Mouse (Mus musculus) kidney, adult 2 months (tissue): ENCODE data around the gene Strc. TPM values are rescaled to one million over a fixed set of nuclear protein-coding genes. Genes with fewer than 3 reads are reported as not detected.
A peak's percentile ranks its signal among the peaks of the same experiment; 100 is the strongest.

ENCODE experiments used
- DNase-seq: peaks from one replicate; pipeline ENCODE4 v3.0.0; 2021
- H3K27ac ChIP-seq: fragments of 200-500 bp; 2 replicates; pipeline ENCODE4 v1.5.1; 2012; ENCODE audit warnings: low read depth, low read length, control low read depth, inconsistent platforms; ENCODE audit not compliant: insufficient read depth
- H3K27me3 ChIP-seq: fragments of 200-500 bp; replicated peaks from 2 replicates; pipeline ENCODE4 v1.6.1; 2012; ENCODE audit warnings: mild to moderate bottlenecking, moderate library complexity, low read length, inconsistent platforms; ENCODE audit not compliant: control insufficient read depth, insufficient read depth
- H3K36me3 ChIP-seq: fragments of 200-500 bp; 2 replicates; pipeline ENCODE4 v1.6.1; 2012; ENCODE audit warnings: mild to moderate bottlenecking, moderate library complexity, low read length, inconsistent platforms; ENCODE audit not compliant: control insufficient read depth, insufficient read depth
- H3K4me1 ChIP-seq: fragments of 200-500 bp; 2 replicates; pipeline ENCODE4 v1.6.1; 2011; ENCODE audit warnings: low read length; ENCODE audit not compliant: control insufficient read depth, insufficient read depth
- H3K4me3 ChIP-seq: fragments of 200-500 bp; 2 replicates; pipeline ENCODE4 v1.5.1; 2011; ENCODE audit warnings: mild to moderate bottlenecking, low read depth, low read length, control low read depth; ENCODE audit not compliant: insufficient read depth
- CTCF ChIP-seq: fragments of 200-500 bp; conservative IDR thresholded peaks from 2 replicates; pipeline ENCODE4 v1.5.1; 2011; ENCODE audit warnings: low read depth, mild to moderate bottlenecking, control low read depth, low read length, moderate library complexity, mixed read lengths; ENCODE audit not compliant: insufficient read depth, insufficient read length
- POLR2A ChIP-seq: fragments of 200-500 bp; IDR thresholded peaks from one replicate; pipeline ENCODE4 v1.6.1; 2011; ENCODE audit warnings: low read depth, low read length, control low read depth
- WGBS: fragments of 180-500 bp; shearing (Covaris S2); methylation state at CpG from one replicate; pipeline ENCODE4 v1.1.7; 2018; 5-methylcytosine and 5-hydroxymethylcytosine counted together
- polyA plus RNA-seq: library from polyadenylated mRNA; depleted of rRNA; stranded (reverse); fragments of >200 nt; gene quantifications from 2 replicates; pipeline ENCODE4 v1.2.3, GENCODE M21; 2012

The Strc gene
- polyA plus RNA-seq, 1 experiment = not detected

GRCm38 (mm10) chr2:121372266-121372665 lies 14.7 kb downstream of the Strc start:
- no peaks in the 10 kb centered on the region for H3K27me3 ChIP-seq
- no peaks in the 10 kb centered on the region for H3K36me3 ChIP-seq
- no peaks in the 10 kb centered on the region for H3K4me1 ChIP-seq
- WGBS = 58% methylated on average over 3 of the region's 3 CpGs
- TF ChIP-seq CTCF = no peak
- no peak for TF ChIP-seq POLR2A
- DNase-seq = no peak
- no peak overlapping the region for H3K27ac ChIP-seq
- no peak overlapping the region for H3K4me3 ChIP-seq

DNA sequence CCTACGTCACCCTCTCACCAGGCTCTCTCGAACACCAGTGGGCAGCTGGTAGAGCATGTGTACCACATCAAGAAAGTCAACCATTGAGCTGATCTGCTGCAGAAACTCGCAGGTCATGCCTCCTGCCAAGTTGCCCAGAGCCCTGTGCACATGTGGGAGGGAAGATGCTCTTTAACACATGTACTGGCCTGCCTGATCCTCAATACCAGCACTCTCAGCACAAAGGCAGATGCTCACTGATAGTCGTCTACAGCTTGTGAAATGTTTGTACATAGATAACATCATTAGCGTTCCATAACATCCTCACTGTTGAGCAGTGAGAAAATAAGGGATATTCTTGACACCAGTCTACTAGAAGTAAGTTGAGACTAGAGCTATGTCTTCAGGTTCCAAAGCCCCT lies 16.0 kb downstream of the Strc start:
- no peaks in the 10 kb centered on the region for H3K27me3 ChIP-seq
- no peak overlapping the region for H3K27ac ChIP-seq
- WGBS = 86% methylated on average over 5 of the region's 5 CpGs
- TF ChIP-seq CTCF (no peak), POLR2A (no peak)
- H3K4me3 ChIP-seq = no peak overlapping the region
- H3K4me1 ChIP-seq = no peaks in the 10 kb centered on the region
- no peaks in the 10 kb centered on the region for H3K36me3 ChIP-seq
- DNase-seq = no peak

GRCm38 (mm10) chr2:121368831-121369230 lies 18.1 kb downstream of the Strc start:
- no peak for DNase-seq
- 89% methylated on average over 2 of the region's 2 CpGs for WGBS
- TF ChIP-seq POLR2A = no peak
- TF ChIP-seq CTCF = no peak
- H3K4me1 ChIP-seq = no peaks in the 10 kb centered on the region
- H3K4me3 ChIP-seq = no peak overlapping the region
- no peaks in the 10 kb centered on the region for H3K36me3 ChIP-seq
- H3K27me3 ChIP-seq = no peaks in the 10 kb centered on the region
- H3K27ac ChIP-seq = no peak overlapping the region

DNA sequence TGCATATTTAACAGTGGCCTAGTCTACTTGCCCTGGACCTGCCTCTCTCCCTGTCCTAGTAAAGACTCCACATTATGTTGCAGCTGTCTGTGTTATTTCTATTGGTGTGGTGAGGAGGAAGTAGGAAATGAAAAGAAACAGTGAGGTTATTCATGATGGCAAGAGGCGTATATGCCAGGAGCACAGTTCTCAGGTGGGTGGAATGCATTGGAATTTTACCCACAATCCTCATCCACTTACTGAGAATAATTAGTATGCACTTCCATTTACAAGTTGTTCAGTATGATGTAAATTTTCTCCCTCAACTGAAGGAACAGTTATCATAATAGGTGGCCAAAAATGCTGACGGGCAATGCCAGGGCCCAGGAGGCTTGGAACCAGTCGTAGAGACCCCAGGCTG lies 23.3 kb downstream of the Strc start:
- WGBS = 89% methylated on average over 3 of the region's 3 CpGs
- no peaks in the 10 kb centered on the region for H3K27me3 ChIP-seq
- no peak overlapping the region for H3K4me3 ChIP-seq
- no peaks in the 10 kb centered on the region for H3K36me3 ChIP-seq
- H3K4me1 ChIP-seq = no peaks in the 10 kb centered on the region; the same call in 1 of the 2 replicates
- no peak overlapping the region for H3K27ac ChIP-seq
- DNase-seq = no peak
- no peak for TF ChIP-seq CTCF
- no peak for TF ChIP-seq POLR2A

- 49% methylated on average over 4 of the region's 4 CpGs for WGBS
Observed at GRCm38 (mm10) chr2:121359461-121359860, 27.5 kb downstream of the Strc start.

DNA sequence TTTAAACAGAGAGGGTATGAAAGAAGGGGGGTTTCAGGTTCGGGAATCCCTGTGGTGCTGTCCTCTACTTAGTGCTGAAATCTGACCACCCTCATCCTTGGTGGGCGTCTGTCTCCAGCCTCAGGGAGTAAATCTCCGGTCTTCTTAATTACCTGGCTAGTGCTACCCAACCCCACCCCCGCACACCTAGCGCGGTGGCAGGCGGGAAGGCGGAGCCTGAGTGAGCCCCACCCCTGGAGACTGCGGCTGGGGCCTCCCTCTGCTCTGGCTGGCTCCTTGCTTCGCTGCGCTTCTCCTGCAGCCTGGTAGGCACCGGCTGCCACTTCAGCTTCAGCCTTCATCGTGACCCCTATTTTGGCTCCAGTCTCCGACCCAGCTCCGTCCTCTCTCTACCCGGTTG lies 28.6 kb downstream of the Strc start:
- no peaks in the 10 kb centered on the region for H3K36me3 ChIP-seq
- TF ChIP-seq CTCF (no peak), POLR2A (no peak)
- peak overlapping the region; percentile 66 for H3K27ac ChIP-seq
- peaks cover 5% of the 10 kb centered on the region; the same call in 1 of the 2 replicates for H3K4me1 ChIP-seq
- no peaks in the 10 kb centered on the region for H3K27me3 ChIP-seq
- DNase-seq = peak; percentile 82
- WGBS = 2% methylated on average over 16 of the region's 16 CpGs
- H3K4me3 ChIP-seq = peak overlapping the region; percentile 54

More at GRCm38 (mm10) chr2:121359461-121359860, 27.5 kb downstream of the Strc start:
- no peak overlapping the region for H3K27ac ChIP-seq
- no peaks in the 10 kb centered on the region; the same call in 1 of the 2 replicates for H3K4me1 ChIP-seq
- H3K27me3 ChIP-seq = no peaks in the 10 kb centered on the region
- no peaks in the 10 kb centered on the region for H3K36me3 ChIP-seq
- no peak overlapping the region for H3K4me3 ChIP-seq
- TF ChIP-seq POLR2A (no peak), CTCF (no peak)
- no peak for DNase-seq

DNA sequence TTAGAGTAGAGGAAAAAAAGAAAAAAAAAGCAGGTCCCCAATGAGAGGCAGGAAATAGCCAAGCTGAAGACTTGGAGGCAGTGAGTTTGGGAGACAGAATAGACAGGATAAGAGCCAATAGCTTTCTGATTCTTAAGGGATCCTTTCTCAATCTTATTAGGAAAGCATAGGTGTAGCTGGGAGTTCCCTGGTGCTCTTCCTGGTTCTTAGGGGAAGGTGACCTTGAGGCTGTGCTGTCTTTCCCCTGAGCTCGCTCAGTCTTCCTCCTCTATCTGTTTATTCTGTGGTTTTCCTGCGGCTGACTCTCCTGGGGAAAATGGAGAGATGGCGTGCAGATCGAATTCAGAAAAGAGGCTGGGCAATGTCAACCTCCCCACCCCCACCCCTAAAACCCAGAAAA lies 29.0 kb downstream of the Strc start:
- WGBS = 2% methylated on average over 4 of the region's 4 CpGs
- Histone ChIP-seq H3K27me3 (no peaks in the 10 kb centered on the region), H3K4me3 (peak overlapping the region; percentile 46), H3K4me1 (peaks cover 5% of the 10 kb centered on the region; the same call in 1 of the 2 replicates), H3K27ac (peak overlapping the region; percentile 66), H3K36me3 (no peaks in the 10 kb centered on the region)
- TF ChIP-seq POLR2A = no peak
- no peak for DNase-seq

DNA sequence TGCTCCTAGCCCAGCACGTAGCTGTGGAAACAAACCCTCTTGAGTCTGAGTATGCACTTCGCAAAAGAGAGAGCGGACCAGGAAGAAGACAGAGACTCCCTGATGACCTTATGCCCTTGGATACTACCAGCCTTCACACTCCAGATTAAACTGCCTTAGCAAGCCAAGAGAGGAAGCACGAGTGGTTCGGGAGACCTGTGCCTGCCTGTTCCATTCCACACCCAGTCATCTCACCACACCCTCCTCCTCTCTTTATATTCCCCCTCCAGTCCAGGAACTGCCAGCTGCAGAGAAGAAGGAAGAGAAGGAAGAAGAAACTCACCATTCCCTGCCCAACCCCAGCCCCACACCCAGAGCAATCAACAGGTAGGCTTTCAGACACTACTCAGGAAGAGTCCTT lies 29.5 kb downstream of the Strc start, which contains the start of gene Ckmt1:
TSS of gene Ckmt1 (plus strand) at position 221 of the 400 bp plus-strand sequence.
- WGBS = 38% methylated on average over 5 of the region's 5 CpGs
- H3K4me3 ChIP-seq = peak within 1 kb of the TSS; percentile 54

More for the DNA sequence above, 29.5 kb downstream of the Strc start, which contains the start of gene Ckmt1:
- DNase-seq = peak; percentile 21
- H3K36me3 ChIP-seq = no peaks in the 10 kb centered on the region
- TF ChIP-seq CTCF (no peak), POLR2A (no peak)
- peaks cover 5% of the 10 kb centered on the region; the same call in 1 of the 2 replicates for H3K4me1 ChIP-seq
- H3K27ac ChIP-seq = peak within 1 kb of the TSS; percentile 66
- no peaks in the 10 kb centered on the region for H3K27me3 ChIP-seq
